23 mouse cellular contexts compared by ENCODE assay signal in the genomic region with DNA sequence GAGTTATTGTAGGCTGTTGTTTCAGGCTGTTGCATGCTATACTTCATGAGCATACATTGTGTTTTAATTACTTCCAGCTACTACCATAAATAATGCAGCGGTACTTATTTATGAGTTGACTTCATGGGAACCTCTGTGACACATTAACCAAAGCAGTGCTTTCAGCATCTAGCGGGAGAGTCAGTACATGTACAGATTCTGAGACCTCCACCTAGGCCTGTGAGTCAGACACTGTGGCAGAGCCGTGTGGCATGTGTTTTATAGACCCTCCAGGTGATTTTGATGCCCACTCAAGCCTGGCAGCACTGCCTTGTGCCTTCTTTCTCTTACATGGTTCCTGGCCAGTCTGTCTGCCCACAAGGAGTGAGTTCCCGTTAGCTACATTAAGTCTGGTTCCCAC.
"Had no signal": no experiment of that assay in that cellular context is flagged by ENCODE, and none has a peak within 500 bp of the region (broad histone marks: within the 10 kb centered on the region; RNA-seq: fewer than 3 reads in every experiment).

No protein-coding gene starts in this region.

- H3K27ac ChIP-seq: heart, adult 2 months; heart, embryonic 13.5 days; heart, embryonic 15.5 days; hindbrain, embryonic 13.5 days; hindbrain, embryonic 15.5 days; hindbrain, postnatal 0 days; limb, embryonic 13.5 days; limb, embryonic 15.5 days; liver, embryonic 12.5 days; liver, embryonic 14.5 days had no signal

- H3K9ac ChIP-seq: forebrain, postnatal 0 days; heart, embryonic 13.5 days; heart, embryonic 15.5 days; hindbrain, embryonic 13.5 days; hindbrain, embryonic 15.5 days; limb, embryonic 13.5 days; limb, embryonic 15.5 days; liver, embryonic 12.5 days; liver, embryonic 14.5 days had no signal

- H3K4me1 ChIP-seq: hindbrain, embryonic 13.5 days; hindbrain, embryonic 15.5 days; limb, embryonic 15.5 days had no signal

- DNase-seq: forebrain, postnatal 0 days; gastrocnemius, postnatal 14 days; gastrocnemius, postnatal 36 days; heart, adult 2 months; heart, postnatal 14 days; heart, postnatal 36 days; kidney, adult 18-20 months; kidney, adult 8-10 months; kidney, postnatal 14 days; kidney, postnatal 36 days; layer of hippocampus, adult 9-11 months; left cerebral cortex, postnatal 4 days had no signal

- ATAC-seq: forebrain, postnatal 0 days; hindbrain, postnatal 0 days; intestine, embryonic 16.5 days; liver, embryonic 12.5 days had no signal

- H3K27me3 ChIP-seq: heart, embryonic 13.5 days; heart, embryonic 15.5 days; hindbrain, embryonic 13.5 days; hindbrain, embryonic 15.5 days; limb, embryonic 13.5 days; limb, embryonic 15.5 days; liver, embryonic 12.5 days had no signal

- H3K4me3 ChIP-seq: heart, adult 2 months; heart, embryonic 13.5 days; heart, embryonic 15.5 days; hindbrain, embryonic 13.5 days; hindbrain, embryonic 15.5 days; limb, embryonic 13.5 days; limb, embryonic 15.5 days; liver, embryonic 12.5 days had no signal

- H3K4me2 ChIP-seq: heart, embryonic 11.5 days; heart, embryonic 13.5 days; heart, embryonic 15.5 days; hindbrain, embryonic 13.5 days; hindbrain, embryonic 15.5 days; limb, embryonic 13.5 days; limb, embryonic 15.5 days; liver, embryonic 12.5 days had no signal

- H3K9me3 ChIP-seq: heart, embryonic 13.5 days; heart, embryonic 15.5 days; hindbrain, embryonic 13.5 days; hindbrain, embryonic 15.5 days; limb, embryonic 13.5 days; limb, embryonic 15.5 days; liver, embryonic 12.5 days had no signal
